Mouse (Mus musculus) bone marrow, adult 2 months (tissue): ENCODE measurements at regions not wholly inside any gene's neighbourhood (a gene's known extent, or its start where the extent isn't known, plus 50 kb on each side); places are given as distances from the start of the nearest gene placed in this dataset.

Source experiments
- H3K27ac ChIP-seq: fragments of 200-500 bp; 2 replicates; pipeline ENCODE4 v1.5.1; 2012; ENCODE audit warnings: low read depth, mild to moderate bottlenecking, control low read depth, inconsistent platforms, low read length; ENCODE audit not compliant: control insufficient read depth, poor library complexity, insufficient read depth
- H3K4me1 ChIP-seq: fragments of 200-500 bp; 2 replicates; pipeline ENCODE4 v1.6.1; 2011; ENCODE audit warnings: low read length; ENCODE audit not compliant: control insufficient read depth, insufficient read depth
- H3K4me3 ChIP-seq: fragments of 200-500 bp; replicated peaks from 2 replicates; pipeline ENCODE3; 2011; ENCODE audit warnings: mild to moderate bottlenecking, low read depth, low read length, control low read depth; ENCODE audit not compliant: control insufficient read depth
- CTCF ChIP-seq: fragments of 200-500 bp; IDR thresholded peaks from 2 replicates; pipeline ENCODE4 v1.5.1; 2011; ENCODE audit warnings: low read length, control low read depth; ENCODE audit not compliant: control insufficient read depth, insufficient read depth
- POLR2A ChIP-seq: fragments of 200-500 bp; IDR thresholded peaks from 2 replicates; pipeline ENCODE4 v1.6.1; 2011; ENCODE audit warnings: low read depth, mild to moderate bottlenecking, control low read depth, low read length, borderline replicate concordance; ENCODE audit not compliant: control insufficient read depth
- WGBS: fragments of 180-500 bp; shearing (Covaris S2); methylation state at CpG from one replicate; pipeline ENCODE4 v1.1.7; 2018; 5-methylcytosine and 5-hydroxymethylcytosine counted together

- TF ChIP-seq POLR2A (no peak), CTCF (no peak)
- 76% methylated on average over 6 of the region's 6 CpGs for WGBS
- Histone ChIP-seq H3K27ac (no peak overlapping the region), H3K4me1 (no peaks in the 10 kb centered on the region), H3K4me3 (no peak overlapping the region)
Measured at GRCm38 (mm10) chr5:4538572-4538971, 219.3 kb downstream of the Fzd1 start.

DNA sequence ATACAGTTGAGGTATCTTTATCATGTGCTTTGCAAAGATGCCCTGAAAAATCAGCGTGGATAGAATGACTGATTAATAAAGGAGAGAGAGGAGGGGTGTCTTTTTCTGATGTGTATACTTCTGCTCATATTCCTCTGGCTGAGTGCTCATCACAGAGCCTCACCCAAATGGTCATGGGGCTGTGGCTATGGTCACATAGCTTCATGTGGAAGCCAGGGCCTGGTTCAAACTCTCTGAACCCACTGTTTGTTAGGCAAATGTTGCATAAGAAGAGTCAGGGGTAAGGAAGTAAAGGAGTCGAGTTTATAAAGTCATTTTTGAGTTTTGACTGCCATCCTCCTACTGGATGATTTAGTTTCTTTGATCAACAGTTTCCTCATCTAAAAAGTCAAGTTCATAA, 221.0 kb downstream of the Fzd1 start:
- Histone ChIP-seq H3K27ac (no peak overlapping the region), H3K4me1 (no peaks in the 10 kb centered on the region), H3K4me3 (no peak overlapping the region)
- WGBS, result 44% methylated on average over 2 of the region's 2 CpGs
- TF ChIP-seq CTCF (no peak), POLR2A (no peak)

DNA sequence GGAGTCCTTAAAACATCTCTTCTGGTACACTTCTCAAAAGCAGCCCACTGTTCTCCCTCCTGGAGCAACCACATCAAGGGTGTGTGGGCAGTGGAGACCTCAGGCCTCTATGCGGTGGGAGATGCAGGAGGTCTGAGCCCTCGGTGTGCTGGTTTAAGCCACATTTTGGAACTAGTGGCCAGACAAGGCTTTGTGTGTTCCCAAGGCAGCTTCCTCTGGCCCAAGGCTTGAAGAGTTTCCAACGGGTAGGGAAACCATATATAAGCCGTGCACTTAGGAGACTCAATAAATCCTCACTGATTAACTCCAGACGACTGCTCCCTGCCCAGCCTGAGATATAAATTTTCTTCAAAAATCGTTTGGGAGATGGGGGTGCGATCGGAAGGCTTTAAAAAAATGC, 221.9 kb downstream of the Fzd1 start:
- no peak overlapping the region for H3K27ac ChIP-seq
- H3K4me1 ChIP-seq, result peaks cover 1% of the 10 kb centered on the region; the same call in 1 of the 2 replicates
- no peak overlapping the region for H3K4me3 ChIP-seq
- TF ChIP-seq CTCF, result no peak
- TF ChIP-seq POLR2A, result no peak
- WGBS, result 65% methylated on average over 8 of the region's 8 CpGs

GRCm38 (mm10) chr5:4534512-4534911, 223.3 kb downstream of the Fzd1 start:
- H3K27ac ChIP-seq, result no peak overlapping the region

DNA sequence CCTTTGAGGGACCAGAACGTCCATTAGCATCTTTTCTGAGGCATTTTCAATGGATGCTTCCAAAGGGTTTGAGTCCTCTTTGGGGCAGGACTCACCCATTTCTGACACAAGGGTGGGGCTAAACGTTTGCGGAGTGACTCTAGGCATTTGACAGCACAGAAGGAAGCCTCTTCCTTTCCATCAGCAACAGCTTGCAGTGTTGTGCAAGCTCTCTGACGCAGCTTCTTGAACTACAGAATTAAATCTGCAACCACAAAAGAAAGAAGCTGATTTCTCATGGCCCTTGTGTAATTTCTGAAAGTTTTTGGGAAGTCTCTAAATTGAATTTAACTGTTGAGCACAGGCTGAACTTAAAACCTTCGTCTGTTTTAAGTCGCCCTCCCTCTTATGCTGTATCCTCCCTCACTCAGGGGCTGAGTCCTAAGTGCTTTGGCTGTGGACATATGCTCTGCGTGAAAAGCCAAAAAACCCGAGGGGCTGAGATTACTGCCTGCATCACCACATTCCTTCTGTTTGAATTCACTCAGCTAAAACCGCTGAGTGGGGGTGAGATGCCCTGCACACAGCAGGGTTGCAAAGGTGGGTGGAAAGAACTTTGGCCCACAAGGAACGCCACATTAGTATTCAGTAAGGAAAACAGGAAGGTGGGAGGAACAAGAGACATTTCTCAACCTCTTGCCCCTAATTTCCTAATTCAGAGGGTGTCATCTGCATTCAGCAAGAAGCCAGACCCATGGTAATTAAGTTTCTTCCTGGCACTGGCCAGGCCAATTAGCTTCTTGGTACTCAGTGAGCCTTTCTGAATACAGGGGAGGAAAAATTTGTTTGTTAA, 227.4 kb downstream of the Fzd1 start:
- no peak for TF ChIP-seq CTCF
- no peak for TF ChIP-seq POLR2A
- WGBS, result 24% methylated on average over 10 of the region's 10 CpGs
- H3K4me3 ChIP-seq, result peak overlapping the region; percentile 4
- H3K4me1 ChIP-seq, result peaks cover 1% of the 10 kb centered on the region; the same call in 1 of the 2 replicates
- H3K27ac ChIP-seq, result peak overlapping the region; percentile 94

More at GRCm38 (mm10) chr5:4534512-4534911, 223.3 kb downstream of the Fzd1 start:
- TF ChIP-seq POLR2A (no peak), CTCF (no peak)
- Histone ChIP-seq H3K4me1 (peaks cover 1% of the 10 kb centered on the region; the same call in 1 of the 2 replicates), H3K4me3 (no peak overlapping the region)
- 65% methylated on average over 2 of the region's 2 CpGs for WGBS

- TF ChIP-seq CTCF, result no peak
- TF ChIP-seq POLR2A, result no peak
- no peak overlapping the region for H3K27ac ChIP-seq
- 60% methylated on average over 9 of the region's 9 CpGs for WGBS
- no peak overlapping the region for H3K4me3 ChIP-seq
- peaks cover 1% of the 10 kb centered on the region; the same call in 1 of the 2 replicates for H3K4me1 ChIP-seq
Measured at GRCm38 (mm10) chr5:4526042-4526815, 231.6 kb downstream of the Fzd1 start.

GRCm38 (mm10) chr5:4500599-4500998, 257.2 kb downstream of the Fzd1 start:
- WGBS, result 77% methylated on average over 3 of the region's 3 CpGs
- Histone ChIP-seq H3K27ac (no peak overlapping the region), H3K4me3 (no peak overlapping the region), H3K4me1 (no peaks in the 10 kb centered on the region; the same call in 1 of the 2 replicates)
- no peak for TF ChIP-seq POLR2A
- no peak for TF ChIP-seq CTCF

- 40% methylated on average over 4 of the region's 4 CpGs for WGBS
- TF ChIP-seq POLR2A (no peak), CTCF (no peak)
- no peak overlapping the region for H3K27ac ChIP-seq
- no peak overlapping the region for H3K4me3 ChIP-seq
- no peaks in the 10 kb centered on the region; the same call in 1 of the 2 replicates for H3K4me1 ChIP-seq
Measured at GRCm38 (mm10) chr5:4499036-4499435, 258.8 kb downstream of the Fzd1 start.
